Mouse (Mus musculus) heart, postnatal 0 days (tissue): ENCODE results near the gene Oca2. TPM values are rescaled to one million over a fixed set of nuclear protein-coding genes. Genes with fewer than 3 reads are reported as not detected.

Experiments used
- ATAC-seq: fragments of 200-750 bp; cut with Nextera tagmentation; 2 replicates; pipeline ENCODE4 v1.8.0; 2017; ENCODE audit warnings: low read depth, moderate number of reproducible peaks, moderate library complexity; ENCODE audit not compliant: insufficient read depth
- DNase-seq: peaks from one replicate; pipeline ENCODE4 v3.0.0-alpha.2; 2016; ENCODE audit warnings: low spot score
- H3K27ac ChIP-seq: fragments of 300-500 bp; sonication (generic); 2 replicates; pipeline ENCODE4 v1.5.1; 2014; ENCODE audit warnings: low read depth, mild to moderate bottlenecking
- H3K27me3 ChIP-seq: fragments of 300-500 bp; sonication (generic); 2 replicates; pipeline ENCODE4 v1.6.1; 2014; ENCODE audit warnings: low read length, mixed read lengths; ENCODE audit not compliant: control insufficient read depth, insufficient read depth
- H3K36me3 ChIP-seq: fragments of 300-500 bp; sonication (generic); replicated peaks from 2 replicates; pipeline ENCODE4 v1.6.1; 2014; ENCODE audit warnings: low read length, mixed read lengths; ENCODE audit not compliant: control insufficient read depth, insufficient read depth
- H3K4me1 ChIP-seq: fragments of 300-500 bp; sonication (generic); 2 replicates; pipeline ENCODE4 v1.6.1; 2014; ENCODE audit warnings: antibody characterized with exemption; ENCODE audit not compliant: control insufficient read depth, insufficient read depth
- H3K4me2 ChIP-seq: fragments of 300-500 bp; sonication (generic); 2 replicates; pipeline ENCODE4 v1.6.1; 2014; ENCODE audit warnings: low read depth, mild to moderate bottlenecking, low read length, moderate library complexity
- H3K4me3 ChIP-seq: fragments of 300-500 bp; sonication (generic); 2 replicates; pipeline ENCODE4 v1.5.1; 2014; ENCODE audit warnings: low read depth, low read length
- H3K9ac ChIP-seq: fragments of 300-500 bp; sonication (generic); replicated peaks from 2 replicates; pipeline ENCODE4 v1.6.1; 2014; ENCODE audit warnings: low read depth, low read length, mixed read lengths
- H3K9me3 ChIP-seq: fragments of 300-500 bp; sonication (generic); replicated peaks from 2 replicates; pipeline ENCODE4 v1.6.1; 2016; ENCODE audit warnings: low read length; ENCODE audit not compliant: control insufficient read depth
- CTCF ChIP-seq: IDR thresholded peaks from 2 replicates; pipeline ENCODE4 v1.5.1; 2016; ENCODE audit warnings: antibody characterized with exemption, control low read depth, low read depth
- EP300 ChIP-seq: IDR thresholded peaks from 2 replicates; pipeline ENCODE4 v1.6.1; 2016; ENCODE audit warnings: antibody characterized with exemption, low read depth
- WGBS: fragments of 180-500 bp; shearing (Covaris S2); extraction: QIAGEN DNeasy Blood & Tissue Kit; methylation state at CpG from one replicate; pipeline ENCODE4 v1.1.7; 2014; 5-methylcytosine and 5-hydroxymethylcytosine counted together
- polyA plus RNA-seq: library from polyadenylated mRNA; unstranded; fragments of >200 nt; fragmentation: Nextera tagmentation; extraction: Ambion mirVana; gene quantifications from 2 replicates; pipeline ENCODE4 v1.2.1, GENCODE M21; 2015
- total RNA-seq: library from RNA; depleted of rRNA; stranded (reverse); fragments of >200 nt; gene quantifications from 2 replicates; pipeline ENCODE4 v1.2.3, GENCODE M21; 2014; ENCODE audit warnings: low replicate concordance; rRNA removed

Oca2 gene
- total and polyA plus RNA-seq, 2 experiments from 2014 or later = not detected

GRCm38 (mm10) chr7:56519741-56520140, 280.2 kb downstream of the Oca2 start:
- 3% methylated on average over 5 of the region's 5 CpGs for WGBS
- no peaks in the 10 kb centered on the region for H3K4me1 ChIP-seq
- ATAC-seq (no peak), DNase-seq (no peak)
- H3K27me3 ChIP-seq = no peaks in the 10 kb centered on the region
- no peak overlapping the region for H3K4me3 ChIP-seq
- H3K9ac ChIP-seq = no peak overlapping the region
- H3K4me2 ChIP-seq = no peak overlapping the region
- H3K27ac ChIP-seq = no peak overlapping the region
- TF ChIP-seq EP300 (no peak), CTCF (no peak)
- H3K36me3 ChIP-seq = no peaks in the 10 kb centered on the region
- H3K9me3 ChIP-seq = no peaks in the 10 kb centered on the region

- Histone ChIP-seq H3K27me3 (no peaks in the 10 kb centered on the region), H3K4me1 (no peaks in the 10 kb centered on the region), H3K9ac (no peak overlapping the region), H3K27ac (no peak overlapping the region), H3K4me2 (no peak overlapping the region), H3K36me3 (no peaks in the 10 kb centered on the region), H3K9me3 (no peaks in the 10 kb centered on the region), H3K4me3 (no peak overlapping the region)
- WGBS = 52% methylated on average over 2 of the region's 2 CpGs
- TF ChIP-seq CTCF (no peak), EP300 (no peak)
- DNase-seq (no peak), ATAC-seq (no peak)
These were observed 295.3 kb downstream of the Oca2 start for GRCm38 (mm10) chr7:56534856-56535255.

GRCm38 (mm10) chr7:56549226-56549625, 309.7 kb downstream of the Oca2 start:
- Histone ChIP-seq H3K9ac (no peak overlapping the region), H3K4me1 (no peaks in the 10 kb centered on the region), H3K9me3 (no peaks in the 10 kb centered on the region), H3K4me2 (no peak overlapping the region), H3K27me3 (no peaks in the 10 kb centered on the region), H3K27ac (no peak overlapping the region), H3K4me3 (no peak overlapping the region), H3K36me3 (no peaks in the 10 kb centered on the region)
- DNase-seq (no peak), ATAC-seq (no peak)
- 59% methylated on average over 4 of the region's 4 CpGs for WGBS
- TF ChIP-seq CTCF (no peak), EP300 (no peak)

- Histone ChIP-seq H3K9me3 (no peaks in the 10 kb centered on the region), H3K9ac (no peak overlapping the region), H3K4me3 (no peak overlapping the region), H3K27me3 (no peaks in the 10 kb centered on the region), H3K4me1 (no peaks in the 10 kb centered on the region), H3K4me2 (no peak overlapping the region), H3K36me3 (no peaks in the 10 kb centered on the region), H3K27ac (no peak overlapping the region)
- ATAC-seq (no peak), DNase-seq (no peak)
- 5% methylated on average over 1 of the region's 1 CpGs for WGBS
- TF ChIP-seq EP300 (no peak), CTCF (no peak)
These were observed 312.2 kb downstream of the Oca2 start for GRCm38 (mm10) chr7:56551804-56552203.

Other genes with a start within 250 kb of the Oca2 start
- gene Nipa1, start 219.8 kb upstream of the Oca2 start, total RNA-seq = 1.5 and 2.5 TPM in 2 replicates
- gene Nipa1, start 219.8 kb upstream of the Oca2 start, polyA plus RNA-seq = 3.0 and 3.1 TPM in 2 replicates
- 21.6 and 37.1 TPM in 2 replicates for gene Herc2, start 189.6 kb upstream of the Oca2 start, total RNA-seq
- gene Herc2, start 189.6 kb upstream of the Oca2 start, polyA plus RNA-seq = 11.0 and 13.0 TPM in 2 replicates